Mouse (Mus musculus) right cerebral cortex, postnatal 25 days (tissue): ENCODE data around the gene Ccdc62.

Experiments used
- DNase-seq: peaks from one replicate; pipeline ENCODE4 v3.0.0; 2022

Ccdc62 gene

DNA sequence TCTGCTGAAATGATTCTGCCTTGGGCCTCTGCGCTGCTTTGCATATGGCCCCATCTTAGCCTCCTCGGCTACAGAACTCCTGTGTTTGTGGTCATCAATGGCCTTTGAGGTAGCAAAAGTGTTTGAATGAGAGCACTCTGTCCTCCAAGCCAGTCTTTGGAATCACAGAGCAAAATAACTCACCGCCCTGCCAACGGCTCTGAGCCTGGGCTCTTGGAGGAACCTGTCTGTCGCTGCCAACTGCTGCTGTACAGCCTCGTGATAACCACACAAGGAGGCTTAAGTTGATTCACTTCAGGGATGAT is 50.7 kb downstream of the Ccdc62 start:
- DNase-seq = peak; percentile 27

DNA sequence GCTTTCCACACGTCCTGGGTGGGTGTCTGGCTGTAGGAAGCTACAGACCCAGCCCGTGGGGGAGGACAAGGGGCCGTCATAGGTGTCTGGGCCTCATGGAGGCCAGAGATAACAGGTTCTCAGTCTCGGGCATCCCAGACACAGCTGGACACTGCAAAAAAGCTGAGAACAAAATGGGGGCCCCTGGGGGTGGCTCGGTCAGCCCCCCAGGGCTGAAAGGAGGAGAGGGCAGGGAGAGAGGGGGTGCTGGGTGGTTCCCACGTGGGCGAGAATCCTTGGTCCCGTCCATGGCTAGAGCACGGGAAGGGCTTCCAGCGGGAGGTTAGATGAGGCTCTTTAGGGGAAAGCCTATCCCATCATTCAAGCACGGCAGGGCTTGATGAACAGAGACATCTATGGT is 52.4 kb downstream of the Ccdc62 start:
- peak; percentile 1 for DNase-seq

DNA sequence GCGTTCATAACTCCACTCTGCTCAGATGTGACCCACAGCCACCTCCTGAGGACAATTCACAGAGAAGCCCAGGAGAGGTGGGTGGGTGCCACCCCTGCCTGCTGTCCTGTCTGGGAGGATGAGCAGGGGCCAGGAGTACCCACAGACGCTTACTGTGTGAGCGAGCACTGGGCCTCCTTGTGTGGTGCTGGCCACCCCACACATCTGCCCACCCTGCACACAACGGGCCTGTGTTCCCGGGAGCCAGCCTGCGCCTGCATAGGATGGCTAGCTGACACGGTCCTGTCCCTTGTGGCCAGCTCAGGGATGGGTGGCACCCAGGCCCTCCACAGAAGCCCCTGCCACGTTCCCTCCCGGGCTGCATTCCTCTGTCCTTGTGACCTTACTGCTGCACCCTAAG is 55.0 kb downstream of the Ccdc62 start:
- DNase-seq = no peak

DNA sequence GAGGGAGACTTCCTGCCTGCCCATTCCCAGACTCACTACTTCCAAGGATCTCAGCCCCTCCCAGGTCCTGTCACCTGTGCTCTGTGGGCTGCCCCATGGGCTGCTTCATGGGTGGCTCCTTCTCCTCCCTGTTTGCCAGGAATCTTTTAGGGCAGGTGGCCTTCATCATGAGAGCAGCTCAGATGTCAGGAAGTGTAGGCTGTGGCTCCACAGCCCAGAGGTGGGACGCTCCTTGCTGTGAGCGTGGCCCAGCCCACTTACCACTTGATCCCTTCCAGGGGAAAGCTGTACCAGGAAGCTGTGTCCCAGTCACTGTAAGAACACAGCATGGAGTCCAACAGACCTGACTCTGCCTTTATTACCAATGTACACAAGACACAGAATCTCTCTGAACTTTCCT is 56.4 kb downstream of the Ccdc62 start:
- DNase-seq = no peak

DNA sequence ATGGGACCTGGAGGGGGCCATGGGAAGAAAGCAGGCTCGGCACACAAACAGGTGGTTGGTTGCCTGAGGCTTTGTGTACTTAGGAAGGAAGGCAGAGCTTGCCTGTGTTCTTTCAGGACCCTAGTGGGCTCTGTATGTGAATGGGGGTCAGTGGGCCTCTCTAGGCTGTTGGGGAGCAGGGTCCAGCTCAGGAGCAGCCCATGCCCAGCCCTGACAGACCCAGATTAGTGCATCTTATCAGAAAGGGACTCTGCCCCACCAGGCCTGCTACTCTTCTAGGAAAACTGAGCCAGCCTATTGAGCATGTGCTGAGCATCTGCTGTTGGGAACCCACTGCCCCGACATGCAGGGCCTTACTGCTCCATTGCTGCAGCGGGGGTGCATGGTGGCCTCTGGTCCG is 57.0 kb downstream of the Ccdc62 start:
- no peak for DNase-seq

DNA sequence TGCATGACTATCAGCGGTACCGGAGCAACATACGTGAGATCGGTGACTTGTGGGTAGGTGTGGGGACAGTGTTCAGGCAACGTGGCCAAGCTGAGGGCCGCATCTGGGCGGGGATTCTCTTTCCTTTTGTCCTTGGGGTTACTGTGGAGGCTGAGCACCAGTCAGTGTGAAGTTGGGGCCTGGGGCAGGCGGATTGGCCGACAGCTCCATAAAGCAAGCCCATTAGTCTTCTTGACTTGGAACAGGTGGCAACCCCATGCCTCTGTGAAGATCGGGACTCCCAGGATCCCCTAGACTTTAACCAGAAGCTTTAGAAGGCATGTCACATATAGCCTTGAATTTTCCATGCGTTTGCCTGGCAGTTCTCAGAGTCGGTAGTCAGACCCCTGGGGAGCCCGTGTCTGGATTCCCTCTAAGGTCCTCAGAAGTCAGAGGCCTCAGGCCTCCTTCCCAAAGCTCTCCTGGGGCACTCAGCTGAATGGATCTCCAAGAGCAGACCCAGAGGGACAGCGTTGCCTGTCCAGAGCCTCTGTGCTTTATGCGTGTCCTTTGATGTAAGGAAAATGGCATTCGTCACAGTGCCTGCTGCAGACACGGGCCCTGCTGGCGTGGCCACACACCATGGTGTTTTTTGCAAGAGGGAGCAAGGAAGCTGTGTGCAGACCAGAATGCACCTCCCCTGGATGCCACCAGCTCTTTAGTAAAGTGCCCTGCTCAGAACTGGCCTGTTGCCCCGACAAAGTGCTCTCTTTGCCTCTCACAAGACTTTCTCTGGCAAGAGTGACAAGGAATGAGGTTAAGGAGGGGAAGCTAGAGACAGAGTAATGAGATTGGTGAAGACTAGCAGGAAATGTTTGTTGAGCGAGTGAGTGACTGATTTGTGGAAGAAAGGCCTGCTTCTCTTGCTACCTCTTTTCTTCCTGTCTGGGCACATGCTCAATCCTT is 59.7 kb downstream of the Ccdc62 start:
- DNase-seq = no peak

DNA sequence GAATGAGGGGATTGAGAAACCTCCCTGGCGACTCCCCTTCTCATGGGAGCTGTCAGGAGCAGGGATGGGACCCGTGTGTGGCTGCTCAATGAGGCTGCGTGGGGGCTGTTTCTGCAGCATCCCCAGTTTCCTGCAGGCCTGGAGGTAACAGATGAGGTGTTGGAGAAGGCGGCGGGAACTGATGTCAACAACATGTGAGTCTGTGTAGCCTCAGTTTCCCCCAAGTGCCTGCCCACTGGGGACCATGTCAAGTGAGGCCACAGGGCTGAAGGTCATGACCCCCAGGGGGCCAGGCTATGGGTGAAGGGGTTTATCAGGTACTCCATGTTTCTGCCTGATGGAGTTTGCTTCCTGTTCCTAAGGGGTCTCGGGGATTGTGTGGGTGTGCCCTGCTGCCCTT is 60.8 kb downstream of the Ccdc62 start:
- no peak for DNase-seq

DNA sequence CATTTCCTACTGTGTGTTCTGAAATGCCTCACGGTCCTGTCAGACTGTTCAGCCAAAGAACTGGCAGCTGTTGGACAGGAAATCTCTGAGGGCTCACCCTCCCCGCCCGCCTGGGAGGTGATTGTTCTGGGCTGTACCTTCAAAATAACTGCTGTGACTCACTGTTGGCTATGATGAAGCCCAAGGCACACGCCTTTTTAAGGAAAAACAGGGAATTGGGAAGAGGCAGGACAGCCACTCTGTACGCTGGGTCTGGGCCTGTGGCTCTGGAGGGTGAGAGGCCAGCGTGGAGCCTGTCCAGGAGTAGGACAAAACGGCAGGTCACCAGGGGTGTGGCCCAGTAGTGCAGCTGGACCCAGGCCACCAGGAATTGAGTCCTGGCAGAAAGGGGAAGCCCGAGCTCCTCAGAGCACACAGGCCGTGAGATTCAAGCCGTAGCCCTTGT is 61.7 kb downstream of the Ccdc62 start:
- no peak for DNase-seq

DNA sequence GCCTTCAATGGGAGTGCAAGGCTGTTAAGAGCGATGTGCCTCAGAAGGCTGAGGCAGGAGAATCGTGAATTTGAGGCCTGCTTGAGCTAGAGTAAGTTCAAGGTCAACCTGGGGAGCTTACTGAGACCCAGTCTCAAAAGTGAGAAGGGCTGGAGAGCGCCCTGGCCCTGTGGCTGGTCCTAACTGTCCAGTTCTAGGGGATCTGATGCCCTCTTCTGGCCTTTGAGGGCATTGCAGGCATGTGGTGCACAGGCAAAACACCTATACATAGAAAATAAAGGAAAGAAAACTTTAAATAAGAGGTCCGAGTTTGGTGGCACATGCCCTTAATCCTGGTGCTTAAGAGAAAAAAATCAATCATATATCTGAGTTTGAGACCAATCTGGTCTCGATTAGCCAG is 62.3 kb downstream of the Ccdc62 start:
- DNase-seq = peak; percentile 74

DNA sequence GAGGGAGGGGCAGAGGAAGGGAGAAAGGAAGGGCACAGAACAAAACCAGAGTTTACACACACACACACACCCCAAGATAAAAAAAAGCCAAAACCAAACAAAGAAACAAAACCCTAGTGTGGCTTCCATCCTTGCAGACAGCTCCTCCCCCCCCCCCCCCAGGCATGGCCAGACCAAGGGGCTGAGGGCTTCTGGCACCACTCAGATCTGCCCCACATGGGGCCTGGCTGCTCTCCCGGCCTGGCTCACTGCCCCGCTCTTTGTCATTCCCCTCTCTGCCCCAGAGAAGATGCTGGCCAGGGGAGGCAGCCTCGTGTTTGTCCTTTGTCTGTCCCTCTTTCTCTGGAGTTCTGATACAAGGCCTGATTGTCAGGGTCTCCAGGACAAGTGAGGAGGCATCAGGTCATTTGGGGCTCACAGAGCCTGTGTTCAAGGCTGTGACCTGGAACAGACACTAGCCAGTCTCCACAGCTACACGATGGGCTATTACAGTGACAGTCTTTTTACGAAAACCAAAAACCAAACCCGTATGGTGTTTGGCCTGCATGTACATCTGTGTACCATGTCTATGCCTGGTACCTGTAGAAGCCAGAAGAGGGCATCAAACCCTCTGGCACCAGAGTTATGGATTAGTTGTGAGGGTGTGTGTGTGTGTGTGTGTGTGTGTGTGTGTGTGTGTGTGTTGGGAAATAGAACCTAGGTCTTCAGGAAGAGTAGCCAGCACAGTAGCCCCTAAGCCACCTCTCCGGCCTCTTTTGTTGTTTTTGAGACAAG is 63.0 kb downstream of the Ccdc62 start:
- DNase-seq = no peak

DNA sequence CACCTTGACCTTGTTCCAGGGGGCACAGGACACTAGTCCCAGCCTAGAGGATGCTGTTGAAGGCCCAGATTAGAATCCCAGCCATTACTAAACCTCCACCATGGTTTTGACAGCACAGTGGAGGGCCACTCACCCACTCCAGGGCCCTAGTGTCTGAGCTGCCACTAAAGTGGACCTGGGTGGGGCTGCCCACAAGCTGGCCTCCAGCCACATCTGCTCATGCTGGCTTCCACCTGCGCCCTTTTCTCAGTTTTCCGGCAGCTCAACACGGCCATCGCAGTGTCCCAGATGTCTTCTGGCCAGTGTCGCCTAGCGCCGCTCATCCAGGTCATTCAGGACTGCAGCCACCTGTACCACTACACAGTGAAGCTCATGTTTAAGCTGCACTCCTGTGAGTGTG is 64.0 kb downstream of the Ccdc62 start:
- no peak for DNase-seq

DNA sequence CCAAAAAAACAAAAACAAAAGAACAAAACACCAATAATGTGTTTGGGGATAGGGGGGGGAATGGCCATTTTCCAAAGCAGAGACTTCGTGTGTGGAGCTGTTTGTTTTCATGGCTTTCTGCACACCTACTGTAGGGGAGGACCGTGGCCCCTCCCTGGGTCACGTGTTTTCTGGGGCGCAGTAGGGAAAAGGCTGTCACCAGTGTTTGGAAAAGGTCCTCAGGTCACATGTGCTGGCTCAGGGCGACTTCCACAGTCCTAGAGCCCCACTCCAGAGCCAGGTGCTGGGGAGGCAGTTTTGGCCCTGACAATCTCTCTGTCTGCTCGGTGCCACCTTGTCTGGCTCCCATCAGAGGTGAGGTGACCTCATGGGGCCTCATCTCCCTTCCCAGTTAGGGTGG is 64.9 kb downstream of the Ccdc62 start:
- no peak for DNase-seq

DNA sequence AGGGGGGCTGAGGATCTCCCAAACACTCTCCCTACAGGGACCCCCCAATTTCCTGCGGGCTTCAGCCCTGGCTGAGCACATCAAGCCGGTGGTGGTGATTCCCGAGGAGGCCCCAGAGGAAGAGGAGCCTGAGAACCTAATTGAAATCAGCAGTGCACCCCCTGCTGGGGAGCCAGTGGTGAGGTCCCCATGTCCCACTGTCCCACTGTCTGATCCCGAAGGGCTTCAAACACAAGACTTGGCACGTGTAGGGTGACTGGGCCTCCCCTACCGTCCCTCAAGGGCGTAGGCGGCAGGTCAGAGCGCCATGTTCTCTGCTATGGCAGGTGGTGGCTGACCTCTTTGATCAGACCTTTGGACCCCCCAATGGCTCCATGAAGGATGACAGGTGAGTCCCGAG is 65.7 kb downstream of the Ccdc62 start:
- DNase-seq = no peak

DNA sequence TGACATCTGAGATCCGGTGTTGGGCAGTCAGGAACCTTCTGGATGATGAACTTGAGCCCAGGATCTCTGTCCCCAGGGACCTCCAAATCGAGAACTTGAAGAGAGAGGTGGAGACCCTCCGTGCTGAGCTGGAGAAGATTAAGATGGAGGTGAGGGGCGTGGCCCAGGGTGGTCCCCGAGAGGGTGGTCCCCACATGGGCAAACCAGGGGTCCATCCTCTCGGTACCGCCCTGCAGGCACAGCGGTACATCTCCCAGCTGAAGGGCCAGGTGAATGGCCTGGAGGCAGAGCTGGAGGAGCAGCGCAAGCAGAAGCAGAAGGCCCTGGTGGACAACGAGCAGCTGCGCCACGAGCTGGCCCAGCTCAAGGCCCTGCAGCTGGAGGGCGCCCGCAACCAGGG is 66.2 kb downstream of the Ccdc62 start:
- DNase-seq = no peak

DNA sequence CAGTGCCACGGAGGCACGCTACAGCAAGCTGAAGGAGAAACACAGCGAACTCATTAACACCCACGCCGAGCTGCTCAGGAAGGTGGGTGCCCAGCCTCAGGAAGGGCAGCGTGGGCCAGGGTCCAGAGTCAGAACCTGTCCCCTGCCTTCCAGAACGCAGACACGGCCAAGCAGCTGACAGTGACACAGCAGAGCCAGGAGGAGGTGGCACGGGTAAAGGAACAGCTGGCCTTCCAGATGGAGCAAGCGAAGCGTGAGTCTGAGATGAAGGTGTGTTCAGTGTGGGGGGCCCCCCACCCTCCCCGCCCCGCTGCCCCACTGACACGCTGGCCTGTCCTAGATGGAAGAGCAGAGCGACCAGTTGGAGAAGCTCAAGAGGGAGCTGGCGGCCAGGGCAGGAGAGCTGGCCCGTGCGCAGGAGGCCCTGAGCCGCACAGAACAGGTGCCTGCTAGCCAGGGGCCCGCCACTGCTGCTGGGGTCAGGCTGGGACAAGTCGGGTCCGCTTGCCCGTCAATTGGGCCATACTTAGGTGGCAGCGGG is 66.8 kb downstream of the Ccdc62 start:
- no peak for DNase-seq

DNA sequence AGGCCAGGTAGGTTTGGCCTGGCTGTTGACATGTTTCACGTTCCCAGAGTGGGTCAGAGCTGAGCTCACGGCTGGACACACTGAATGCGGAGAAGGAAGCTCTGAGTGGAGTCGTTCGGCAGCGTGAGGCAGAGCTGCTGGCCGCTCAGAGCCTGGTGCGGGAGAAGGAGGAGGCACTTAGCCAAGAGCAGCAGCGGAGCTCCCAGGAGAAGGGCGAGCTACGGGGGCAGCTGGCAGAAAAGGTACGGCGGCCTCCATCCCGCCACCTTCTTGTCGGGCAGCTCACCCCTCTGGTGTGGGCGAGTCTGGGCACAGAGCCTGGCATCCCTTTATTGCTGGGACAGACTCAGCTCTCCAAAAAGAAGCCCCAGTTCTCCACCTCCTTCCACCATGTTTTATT is 67.3 kb downstream of the Ccdc62 start:
- peak; percentile 57 for DNase-seq

DNA sequence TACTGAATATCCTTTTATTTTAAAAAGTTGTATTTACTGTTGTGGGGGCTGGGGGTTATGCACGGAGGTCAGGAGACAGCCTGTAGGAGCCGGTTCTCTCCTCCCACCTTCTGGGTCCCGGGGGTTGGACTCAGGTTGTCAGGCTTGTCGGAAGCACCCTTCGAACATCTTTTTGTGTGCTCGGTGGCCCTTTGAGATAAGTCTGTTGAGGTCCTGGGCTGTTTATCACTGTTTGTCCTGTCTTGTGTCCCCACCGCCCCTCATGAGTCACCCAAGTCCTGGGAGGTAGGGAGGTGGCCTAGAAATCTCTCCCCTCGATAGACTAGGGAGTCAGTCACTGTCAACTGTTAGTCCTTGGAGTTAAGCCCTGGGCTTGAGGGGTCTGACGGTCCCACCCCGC is 67.9 kb downstream of the Ccdc62 start:
- no peak for DNase-seq

DNA sequence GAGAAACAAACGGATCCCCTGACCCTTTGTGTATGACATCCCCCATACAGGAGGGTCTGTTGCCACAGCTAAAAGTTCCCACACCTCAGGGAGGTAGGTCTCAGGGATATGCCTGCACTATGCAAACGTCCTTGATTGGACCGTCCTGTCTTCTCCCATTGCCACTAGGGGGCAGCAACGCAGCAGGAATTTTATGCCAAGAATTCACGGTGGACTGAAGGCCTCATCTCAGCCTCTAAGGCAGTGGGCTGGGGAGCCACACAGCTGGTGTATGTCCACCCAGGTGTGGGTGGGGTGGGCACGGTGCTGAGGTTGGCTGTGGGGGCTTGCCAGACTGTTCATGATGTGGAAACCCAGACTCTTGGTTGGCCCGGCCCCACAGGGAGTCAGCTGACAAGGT is 70.3 kb downstream of the Ccdc62 start:
- DNase-seq = peak; percentile 87

DNA sequence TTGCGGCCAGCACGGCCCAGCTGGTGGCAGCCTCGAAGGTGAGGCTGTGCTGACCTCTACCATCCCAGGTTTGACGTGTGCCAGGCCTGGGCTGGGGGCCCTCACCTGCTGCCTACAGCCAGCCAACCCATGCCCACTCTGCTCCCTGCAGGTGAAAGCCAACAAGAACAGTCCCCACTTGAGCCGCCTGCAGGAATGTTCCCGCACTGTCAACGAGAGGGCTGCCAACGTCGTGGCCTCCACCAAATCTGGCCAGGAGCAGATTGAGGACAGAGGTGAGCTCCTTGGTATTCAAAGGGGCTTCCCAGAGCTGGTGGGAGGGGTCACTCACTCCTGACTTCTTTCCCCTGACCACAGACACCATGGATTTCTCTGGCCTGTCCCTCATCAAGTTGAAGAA is 70.8 kb downstream of the Ccdc62 start:
- no peak for DNase-seq

DNA sequence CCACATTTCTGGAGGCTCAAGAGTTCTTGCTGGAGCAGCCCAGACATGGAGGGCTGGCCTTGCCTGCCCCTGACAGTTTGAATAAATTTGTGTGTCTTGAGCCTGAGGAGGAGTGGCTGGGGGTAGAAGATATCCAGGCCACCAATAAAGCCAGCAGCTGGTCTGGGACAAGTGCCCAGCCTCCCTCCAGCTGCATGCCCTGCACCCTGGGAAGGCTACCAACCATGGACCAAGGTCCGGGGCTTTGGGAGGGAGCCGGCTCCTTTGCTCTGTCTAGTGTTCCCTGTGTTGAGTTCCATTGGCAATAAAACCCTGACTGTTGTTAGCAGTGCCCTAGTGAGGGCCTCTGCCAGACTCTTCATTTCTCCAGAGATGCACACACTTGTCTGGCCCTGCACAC is 72.4 kb downstream of the Ccdc62 start:
- DNase-seq = no peak

DNA sequence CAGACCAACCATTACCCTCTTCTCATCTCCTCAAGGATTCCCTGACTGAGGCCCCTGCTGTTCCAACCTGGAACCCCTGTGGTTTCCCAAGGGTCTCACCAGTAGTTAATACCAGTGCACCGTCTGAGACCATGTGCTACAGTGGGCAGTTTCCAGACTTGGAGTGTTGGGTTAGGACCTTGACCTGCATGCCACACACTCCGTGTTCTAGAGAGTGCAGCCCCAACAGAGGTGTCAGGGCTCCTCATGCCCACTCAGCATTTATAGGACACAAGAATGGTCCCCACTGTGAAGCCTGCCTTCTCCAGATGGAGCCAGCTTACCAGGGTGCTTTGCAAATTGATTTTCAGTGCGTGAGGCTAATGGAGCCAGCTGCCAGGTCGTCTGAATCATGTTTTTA is 72.9 kb downstream of the Ccdc62 start:
- no peak for DNase-seq

DNA sequence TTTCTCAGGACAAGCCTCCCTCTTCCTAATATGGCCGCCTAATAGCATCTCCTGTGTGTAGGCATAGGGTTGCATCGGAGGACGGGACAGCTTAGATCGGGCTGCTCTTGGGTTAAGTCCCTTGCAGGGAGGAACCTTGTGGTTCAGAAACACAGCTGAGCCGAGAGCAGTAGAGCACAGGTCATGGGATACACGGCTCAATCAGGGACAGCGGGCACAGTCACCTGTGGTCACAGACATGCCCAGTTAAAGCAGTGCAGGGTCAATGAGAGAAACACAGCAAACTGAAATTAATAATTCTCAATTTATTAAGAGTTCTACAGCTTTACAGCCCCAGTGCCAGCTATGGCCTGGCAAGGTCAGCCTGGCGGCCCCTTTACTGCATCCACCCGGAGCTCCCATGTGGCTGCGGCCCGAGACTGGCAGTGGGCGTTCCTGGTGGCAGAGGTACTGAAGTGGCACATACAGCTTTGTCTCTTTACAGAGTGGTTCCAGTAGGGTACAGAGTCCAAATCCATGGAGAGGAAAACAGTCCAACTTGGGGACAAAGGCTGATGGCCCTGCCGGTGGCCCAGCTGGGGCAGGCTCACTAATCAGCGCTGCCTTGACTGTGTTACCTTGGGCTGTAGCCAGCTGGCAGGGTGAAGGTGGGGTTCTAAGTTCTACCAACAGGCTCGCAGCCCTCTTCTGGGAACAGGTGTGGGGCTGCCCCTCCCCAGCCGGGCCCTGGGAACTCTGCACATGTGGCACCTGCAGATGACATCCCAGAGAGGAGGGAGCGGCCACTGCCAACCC is 74.1 kb downstream of the Ccdc62 start:
- no peak for DNase-seq

DNA sequence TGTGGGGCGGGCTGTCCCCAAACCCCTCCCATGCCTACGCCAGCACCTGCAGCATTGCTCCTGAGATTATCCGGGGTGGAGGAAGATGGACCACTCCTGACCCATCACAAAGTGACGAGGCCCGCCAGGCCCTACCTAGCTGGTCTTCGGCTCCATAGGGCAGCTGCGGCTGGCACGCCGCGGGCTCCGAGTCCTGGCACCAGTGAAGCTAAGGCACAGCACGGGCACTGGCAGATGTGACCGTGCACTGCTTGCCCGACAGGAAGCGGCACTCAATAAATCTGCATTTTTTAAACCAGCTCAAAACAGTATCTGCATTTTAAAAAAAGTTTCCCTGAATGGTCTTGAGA is 74.6 kb downstream of the Ccdc62 start:
- DNase-seq = no peak
